15 mouse cellular contexts compared by ENCODE assay signal in genomic region chr13:76438765-76439164, GRCm38 (mm10).
"Had no signal": no experiment of that assay in that cellular context is flagged by ENCODE, and none has a peak within 500 bp of the region (broad histone marks: within the 10 kb centered on the region; RNA-seq: fewer than 3 reads in every experiment).

No protein-coding gene starts in this region.

- H3K4me3 ChIP-seq: neural tube, embryonic 12.5 days; neural tube, embryonic 13.5 days; neural tube, embryonic 15.5 days; stomach, embryonic 15.5 days had no signal

- H3K27ac ChIP-seq: neural tube, embryonic 12.5 days; neural tube, embryonic 13.5 days; neural tube, embryonic 15.5 days; stomach, embryonic 15.5 days; stomach, postnatal 0 days had no signal

- H3K9ac ChIP-seq: neural tube, embryonic 12.5 days; neural tube, embryonic 13.5 days; neural tube, embryonic 15.5 days; stomach, embryonic 15.5 days had no signal

- H3K9me3 ChIP-seq: neural tube, embryonic 12.5 days; neural tube, embryonic 13.5 days; neural tube, embryonic 15.5 days; stomach, embryonic 15.5 days had no signal

- DNase-seq: retina, postnatal 1 day; right cerebral cortex, postnatal 25 days; right cerebral cortex, postnatal 4 days; spleen, adult 18-20 months; thymus, adult 18-20 months; thymus, adult 2 months; thymus, postnatal 14 days; thymus, postnatal 25 days; thymus, postnatal 36 days; thymus, postnatal 4 days had no signal

- H3K4me2 ChIP-seq: neural tube, embryonic 12.5 days; neural tube, embryonic 13.5 days; neural tube, embryonic 15.5 days; stomach, embryonic 15.5 days had no signal

- H3K4me1 ChIP-seq: neural tube, embryonic 12.5 days; neural tube, embryonic 13.5 days; neural tube, embryonic 15.5 days; stomach, embryonic 15.5 days had no signal

- H3K27me3 ChIP-seq: neural tube, embryonic 12.5 days; neural tube, embryonic 13.5 days; neural tube, embryonic 15.5 days; stomach, embryonic 15.5 days had no signal

- H3K36me3 ChIP-seq: neural tube, embryonic 12.5 days; neural tube, embryonic 13.5 days; neural tube, embryonic 15.5 days; stomach, embryonic 15.5 days had no signal
